Mouse (Mus musculus): Measurements from ENCODE around the gene Perm1. TPM values are rescaled to one million over a fixed set of nuclear protein-coding genes. Genes with fewer than 3 reads are reported as not detected.
A peak's percentile ranks its signal among the peaks of the same experiment; 100 is the strongest.

The Perm1 gene
- polyA plus RNA-seq, 1 experiment from 2014 or later = 2.6 TPM

GRCm38 (mm10) chr4:156254361-156255077 lies 38.9 kb downstream of the Perm1 start:
- H3K27ac ChIP-seq = 0 out of 2 replicates have a peak overlapping the region, but pooled peaks have one; percentile 4
- peaks cover 26% of the 10 kb centered on the region for H3K4me1 ChIP-seq
- H3K4me2 ChIP-seq (replicated peaks) = peak overlapping the region; percentile 41
- 4% methylated on average over 27 of the region's 30 CpGs for WGBS
- H3K9ac ChIP-seq = no peak overlapping the region
- H3K27me3 ChIP-seq = peaks cover 29% of the 10 kb centered on the region
- ATAC-seq (ENCODE audit: low FRiP score) = peak; percentile 62
- 0 out of 2 replicates have a peak, but pooled peaks cover under 1% of the 10 kb centered on the region for H3K36me3 ChIP-seq
- no peaks in the 10 kb centered on the region for H3K9me3 ChIP-seq (replicated peaks)
- H3K4me3 ChIP-seq = peak overlapping the region; percentile 18

GRCm38 (mm10) chr4:156255078-156255839 lies 39.6 kb downstream of the Perm1 start, which contains the start of gene Samd11:
Samd11 (minus strand) TSS chr4:156255657.
- Histone ChIP-seq H3K36me3 (no peaks in the 10 kb centered on the region), H3K27me3 (peaks cover 29% of the 10 kb centered on the region), H3K4me2 (replicated peaks) (peak within 1 kb of the TSS; percentile 41), H3K9me3 (replicated peaks) (no peaks in the 10 kb centered on the region), H3K27ac (0 out of 2 replicates have a peak within 1 kb of the TSS, but pooled peaks have one; percentile 4), H3K4me1 (peaks cover 24% of the 10 kb centered on the region), H3K4me3 (peak within 1 kb of the TSS; percentile 18), H3K9ac (peak within 1 kb of the TSS; percentile 18; the same call in 1 of the 2 replicates)
- 3% methylated on average over 26 of the region's 26 CpGs for WGBS
- peak; percentile 56 for ATAC-seq (ENCODE audit: low FRiP score)

Small RNA genes lying within 50 kb of the gene (microRNA-seq; reads per million reads assigned to microRNA genes)
- gene Mir7658 = 5.4 reads per million, percentile 14 among the genes with 10 or more reads in this experiment

Other genes with a start within 250 kb of the Perm1 start
- 19.5 and 20.4 TPM in 2 replicates for gene B3galt6, start 223.2 kb upstream of the Perm1 start, polyA plus RNA-seq (2016; fragmentation: Nextera tagmentation; extraction: Ambion mirVana)
- 129 and 130 TPM in 2 replicates for gene Sdf4, start 223.0 kb upstream of the Perm1 start, polyA plus RNA-seq (2016; fragmentation: Nextera tagmentation; extraction: Ambion mirVana)
- gene Tnfrsf4, start 202.0 kb upstream of the Perm1 start, polyA plus RNA-seq (2016; fragmentation: Nextera tagmentation; extraction: Ambion mirVana) = 0.29 and 0.76 TPM in 2 replicates
- 1.8 and 2.6 TPM in 2 replicates for gene Tnfrsf18, start 189.7 kb upstream of the Perm1 start, polyA plus RNA-seq (2016; fragmentation: Nextera tagmentation; extraction: Ambion mirVana)
- 0.14 and 0.32 TPM in 2 replicates for gene Ttll10, start 156.5 kb upstream of the Perm1 start, polyA plus RNA-seq (2016; fragmentation: Nextera tagmentation; extraction: Ambion mirVana)
- 49.6 and 50.8 TPM in 2 replicates for gene 9430015G10Rik, start 105.9 kb upstream of the Perm1 start, polyA plus RNA-seq (2016; fragmentation: Nextera tagmentation; extraction: Ambion mirVana)
- 0.56 and 0.76 TPM in 2 replicates for gene Rnf223, start 85.4 kb upstream of the Perm1 start, polyA plus RNA-seq (2016; fragmentation: Nextera tagmentation; extraction: Ambion mirVana)
- 161 and 178 TPM in 2 replicates for gene Agrn, start 18.4 kb upstream of the Perm1 start, polyA plus RNA-seq (2016; fragmentation: Nextera tagmentation; extraction: Ambion mirVana)
- 1.2 and 1.3 TPM in 2 replicates for gene Isg15, start 15.1 kb upstream of the Perm1 start, polyA plus RNA-seq (2016; fragmentation: Nextera tagmentation; extraction: Ambion mirVana)
- gene AW011738, start 12.6 kb upstream of the Perm1 start, polyA plus RNA-seq (2016; fragmentation: Nextera tagmentation; extraction: Ambion mirVana) = 7.0 and 7.6 TPM in 2 replicates
- gene Plekhn1, start 19.0 kb downstream of the Perm1 start, polyA plus RNA-seq (2016; fragmentation: Nextera tagmentation; extraction: Ambion mirVana) = 29.0 and 30.5 TPM in 2 replicates
- gene Noc2l, start 20.1 kb downstream of the Perm1 start, polyA plus RNA-seq (2016; fragmentation: Nextera tagmentation; extraction: Ambion mirVana) = 71.1 and 76.7 TPM in 2 replicates
- 3.0 and 3.9 TPM in 2 replicates for gene Samd11, start 39.8 kb downstream of the Perm1 start, polyA plus RNA-seq (2016; fragmentation: Nextera tagmentation; extraction: Ambion mirVana)
- not detected in 2 replicates for gene Vmn2r-ps159, start 115.2 kb downstream of the Perm1 start, polyA plus RNA-seq (2016; fragmentation: Nextera tagmentation; extraction: Ambion mirVana)

All from hindbrain, embryonic 12.5 days (tissue).